ENCODE assay signal across 10 mouse cellular contexts in the genomic region with DNA sequence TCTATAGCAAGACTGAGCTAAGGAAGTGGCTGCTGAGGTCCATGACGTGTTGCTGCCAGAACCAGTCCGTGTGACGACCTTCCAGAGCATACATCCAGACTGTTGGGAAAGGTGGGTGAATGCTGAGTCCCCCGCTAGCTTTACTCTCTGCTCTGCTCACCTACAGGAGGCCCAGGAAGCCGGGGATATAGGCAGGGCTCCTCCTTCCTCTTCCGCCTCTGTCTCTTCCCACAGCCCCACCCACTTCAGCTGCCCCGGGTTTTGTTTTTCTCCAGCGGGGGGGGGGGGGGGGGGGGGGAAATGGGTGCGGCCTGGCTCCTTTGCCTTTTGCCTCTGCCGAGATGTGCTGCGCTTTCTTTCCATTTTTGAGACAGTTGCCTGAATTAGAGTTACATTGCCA. TPM values are rescaled to one million over a fixed set of nuclear protein-coding genes. Genes with fewer than 3 reads are reported as not detected.
DNase-seq lines count a peak whose midpoint lies in the region; ATAC-seq and TF ChIP-seq lines count a peak whose summit lies in the region.
"Had no signal": no experiment of that assay in that cellular context is flagged by ENCODE, and none has a peak within 500 bp of the region (broad histone marks: within the 10 kb centered on the region; RNA-seq: fewer than 3 reads in every experiment).

No protein-coding gene starts in this region.

- H3K27ac ChIP-seq in heart, embryonic 13.5 days (replicated peaks) = no peak overlapping the region
- no peak overlapping the region for H3K27ac ChIP-seq in liver, embryonic 15.5 days (replicated peaks)
- no peak overlapping the region for H3K27ac ChIP-seq in stomach, embryonic 15.5 days
- H3K27ac ChIP-seq in left cerebral cortex, adult 2 months = no peak overlapping the region
- H3K27ac ChIP-seq: limb, embryonic 10.5 days had no signal

- H3K9me3 ChIP-seq in heart, embryonic 13.5 days = no peaks in the 10 kb centered on the region
- no peaks in the 10 kb centered on the region for H3K9me3 ChIP-seq in liver, embryonic 15.5 days (replicated peaks)
- no peaks in the 10 kb centered on the region for H3K9me3 ChIP-seq in stomach, embryonic 15.5 days
- H3K9me3 ChIP-seq: limb, embryonic 10.5 days had no signal

- no peak overlapping the region for H3K9ac ChIP-seq in heart, embryonic 13.5 days
- no peak overlapping the region for H3K9ac ChIP-seq in liver, embryonic 15.5 days
- no peak overlapping the region for H3K9ac ChIP-seq in stomach, embryonic 15.5 days

- no peak overlapping the region for H3K4me3 ChIP-seq in heart, embryonic 13.5 days
- no peak overlapping the region for H3K4me3 ChIP-seq in liver, embryonic 15.5 days (replicated peaks)
- H3K4me3 ChIP-seq in stomach, embryonic 15.5 days (replicated peaks) = no peak overlapping the region
- H3K4me3 ChIP-seq in left cerebral cortex, adult 2 months = no peak overlapping the region
- H3K4me3 ChIP-seq: limb, embryonic 10.5 days had no signal

- intact Hi-C loops in heart, postnatal 10 days (cut with DNase I) = no loop called here
- intact Hi-C loops in left cerebral cortex, adult 2 months (cut with DNase I) = loop anchor here (10.0 kb wide), 1 partner anchor 557 kb away; no protein-coding TSS in a partner anchor

- TF ChIP-seq CTCF in left cerebral cortex, adult 2 months (IDR thresholded peaks at IDR 0.05) = no peak

- DNase-seq in heart, postnatal 10 days = no peak
- peak; percentile 65 for DNase-seq in ZHBTc4 (ENCODE audit: low read depth, low spot score)
- DNase-seq in testis, postnatal 10 days (ENCODE audit: low spot score) = no peak
- no peak for DNase-seq in adrenal gland, adult 18-20 months (ENCODE audit: low spot score in 2 of 2)
- no peak for DNase-seq in left cerebral cortex, adult 2 months (ENCODE audit: extremely low spot score in 1 of 2, low spot score in 2 of 2)
- DNase-seq: cerebellum, postnatal 10 days had no signal

- H3K4me2 ChIP-seq in heart, embryonic 13.5 days = peak overlapping the region; percentile 36
- peak overlapping the region; percentile 48 for H3K4me2 ChIP-seq in liver, embryonic 15.5 days
- peak overlapping the region; percentile 29; the same call in 1 of the 2 replicates for H3K4me2 ChIP-seq in stomach, embryonic 15.5 days

- no peak for ATAC-seq in heart, embryonic 13.5 days (ENCODE audit: extremely low read depth, insufficient number of reproducible peaks, low FRiP score, low TSS enrichment)
- ATAC-seq in liver, embryonic 15.5 days (ENCODE audit: insufficient read depth) = no peak
- peak; percentile 38; the same call in 1 of the 2 replicates for ATAC-seq in stomach, embryonic 15.5 days (ENCODE audit: insufficient read depth, low FRiP score, low read depth)

- no peaks in the 10 kb centered on the region for H3K36me3 ChIP-seq in heart, embryonic 13.5 days
- no peaks in the 10 kb centered on the region for H3K36me3 ChIP-seq in liver, embryonic 15.5 days (replicated peaks)
- no peaks in the 10 kb centered on the region for H3K36me3 ChIP-seq in stomach, embryonic 15.5 days
- H3K36me3 ChIP-seq: limb, embryonic 10.5 days had no signal

- 36% methylated on average over 10 of the region's 11 CpGs for WGBS in heart, embryonic 13.5 days
- WGBS in liver, embryonic 15.5 days (ENCODE audit: insufficient replicate concordance) = 19% methylated on average over 9 of the region's 11 CpGs
- 37% methylated on average over 11 of the region's 11 CpGs for WGBS in stomach, embryonic 15.5 days

- H3K27me3 ChIP-seq in heart, embryonic 13.5 days (replicated peaks) = peaks cover 44% of the 10 kb centered on the region
- peaks cover 23% of the 10 kb centered on the region for H3K27me3 ChIP-seq in liver, embryonic 15.5 days
- H3K27me3 ChIP-seq in stomach, embryonic 15.5 days (replicated peaks) = no peaks in the 10 kb centered on the region

- H3K4me1 ChIP-seq in heart, embryonic 13.5 days = peaks cover 18% of the 10 kb centered on the region
- peaks cover 15% of the 10 kb centered on the region for H3K4me1 ChIP-seq in liver, embryonic 15.5 days (replicated peaks)
- H3K4me1 ChIP-seq in stomach, embryonic 15.5 days = peaks cover 15% of the 10 kb centered on the region; the same call in 1 of the 2 replicates

RNA-seq across cellular contexts. Expression of a gene that starts 30.9 kb away (rescaled TPM):
- 7.2 and 7.6 TPM in 2 replicates for polyA plus RNA-seq in heart, embryonic 13.5 days (2015; fragmentation: Nextera tagmentation; extraction: Ambion mirVana)
- total RNA-seq in heart, postnatal 10 days (2021) = 1 to 10 TPM; 9.1 to 9.9 TPM
- 4.8 and 5.6 TPM in 2 replicates for polyA plus RNA-seq in liver, embryonic 15.5 days (2015; fragmentation: Nextera tagmentation; extraction: Ambion mirVana)
- polyA plus RNA-seq in stomach, embryonic 15.5 days (2015; fragmentation: Nextera tagmentation; extraction: Ambion mirVana) = 27.9 and 31.7 TPM in 2 replicates
- 10 to 100 TPM; 29.2 to 88.9 TPM for total RNA-seq in adrenal gland, adult 18-20 months (2021)
- total RNA-seq in left cerebral cortex, adult 2 months (2021) = 100 to 1,000 TPM; 246 to 280 TPM
